Mouse (Mus musculus) left cerebral cortex, adult 2 months (tissue): ENCODE results near the gene Acvr2b. TPM values are rescaled to one million over a fixed set of nuclear protein-coding genes. Genes with fewer than 3 reads are reported as not detected.

Experiments
- DNase-seq, 2 experiments: peaks; one replicate each; pipeline ENCODE4 v3.0.0; 2021 to 2022; ENCODE audit warnings: low spot score in 2 of 2, mixed read lengths in 1 of 2; ENCODE audit errors: extremely low spot score in 1 of 2
- H3K27ac ChIP-seq: fragments of 200-600 bp; 2 replicates; pipeline ENCODE4 v1.8.1; 2022
- H3K4me3 ChIP-seq: fragments of 200-600 bp; 2 replicates; pipeline ENCODE4 v1.8.1; 2022
- CTCF ChIP-seq: fragments of 200-600 bp; IDR thresholded peaks from 2 replicates; pipeline ENCODE4 v1.8.1; 2022; ENCODE audit warnings: antibody characterized with exemption, mild to moderate bottlenecking, moderate library complexity
- intact Hi-C: fragments of 180-260 bp; cut with DNase I; formaldehyde crosslinking; loops from one replicate; pipeline ENCODE4 v1.15.1; 2025
- total RNA-seq, 2 experiments: library from RNA; stranded (reverse); gene quantifications; 2 replicates each; pipeline ENCODE4 v1.2.3; 2021

The Acvr2b gene
- total RNA-seq, 2 experiments from 2014 or later, result 16.9 to 19.1 TPM

GRCm38 (mm10) chr9:119409864-119410263 is 7.9 kb downstream of the Acvr2b start:
- Histone ChIP-seq H3K4me3 (no peak overlapping the region), H3K27ac (no peak overlapping the region)
- DNase-seq, result no peak
- TF ChIP-seq CTCF, result no peak
- intact Hi-C loops, result no loop called here

DNA sequence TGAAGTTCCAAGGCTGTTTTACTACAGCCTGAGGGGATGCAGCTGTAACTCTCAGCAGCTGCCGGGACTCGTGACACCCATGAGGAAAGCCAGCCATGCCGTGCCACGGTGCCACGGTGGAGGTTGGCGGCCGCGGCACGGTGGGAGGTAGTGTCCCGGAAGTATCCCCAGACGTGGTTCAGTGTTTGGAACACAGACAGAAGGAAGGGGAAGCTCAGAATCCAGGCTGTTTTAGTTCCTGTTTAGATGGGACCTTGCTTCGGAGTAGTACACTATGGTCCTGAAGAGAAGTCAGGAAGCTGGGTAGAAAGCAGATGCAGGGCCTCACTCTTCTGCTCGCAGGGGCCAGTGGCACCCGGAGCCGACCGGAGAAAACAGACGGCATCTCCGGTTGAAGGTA is 16.1 kb downstream of the Acvr2b start:
- no peak overlapping the region for H3K4me3 ChIP-seq
- intact Hi-C loops, result no loop called here
- TF ChIP-seq CTCF, result no peak

GRCm38 (mm10) chr9:119419852-119420438 is 18.0 kb downstream of the Acvr2b start:
- TF ChIP-seq CTCF, result no peak
- no peak for DNase-seq
- Histone ChIP-seq H3K4me3 (no peak overlapping the region), H3K27ac (no peak overlapping the region)
- intact Hi-C loops, result no loop called here

More for the DNA sequence above, 16.1 kb downstream of the Acvr2b start:
- no peak overlapping the region for H3K27ac ChIP-seq
- DNase-seq, result no peak

DNA sequence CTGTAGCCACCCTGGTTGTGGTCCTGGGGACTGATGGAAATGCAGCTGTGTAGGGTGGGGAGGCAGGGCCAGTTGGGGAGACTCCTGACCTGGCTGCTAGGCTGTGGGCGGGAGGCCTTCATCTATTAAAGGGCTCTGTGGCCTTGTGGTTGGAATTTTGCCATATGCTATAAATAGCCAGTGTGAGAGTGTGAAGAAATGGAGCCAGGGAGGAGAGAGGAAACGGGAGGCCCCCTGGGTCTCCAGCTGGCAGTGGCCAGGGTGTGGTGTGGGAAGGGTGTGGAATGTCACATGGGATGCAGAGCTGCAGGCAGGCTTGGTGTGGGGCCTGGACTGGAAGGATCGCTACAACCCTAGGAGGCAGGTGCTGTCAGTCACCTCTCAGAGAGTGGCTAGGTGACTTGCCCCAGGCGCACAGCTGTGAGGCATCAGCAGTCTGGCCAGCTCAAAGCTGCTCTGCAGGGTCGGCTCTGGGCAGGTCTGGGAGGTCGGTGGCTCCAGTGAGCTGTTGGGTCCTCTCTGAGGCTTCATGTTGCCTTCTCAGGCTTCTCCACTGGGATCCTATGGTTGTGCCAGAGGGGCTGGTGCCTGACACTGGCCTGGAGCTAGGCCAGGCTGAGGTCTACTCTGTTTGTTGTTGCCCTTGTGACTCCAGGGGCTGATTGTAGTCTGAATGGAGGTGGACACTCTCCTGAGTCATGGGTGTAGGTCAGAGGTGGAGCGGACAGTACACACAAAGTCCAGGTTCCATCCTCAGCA is 23.5 kb downstream of the Acvr2b start:
- no peak for DNase-seq
- intact Hi-C loops, result loop anchor here (5.0 kb wide), 1 partner anchor 273 kb away; no protein-coding TSS in a partner anchor
- Histone ChIP-seq H3K4me3 (no peak overlapping the region), H3K27ac (no peak overlapping the region)
- TF ChIP-seq CTCF, result no peak

GRCm38 (mm10) chr9:119425976-119426415 is 24.1 kb downstream of the Acvr2b start:
- no peak for DNase-seq
- intact Hi-C loops, result loop anchor here (5.0 kb wide), 1 partner anchor 274 kb away; no protein-coding TSS in a partner anchor
- no peak for TF ChIP-seq CTCF
- Histone ChIP-seq H3K4me3 (no peak overlapping the region), H3K27ac (no peak overlapping the region)

GRCm38 (mm10) chr9:119426483-119426882 is 24.6 kb downstream of the Acvr2b start:
- no peak overlapping the region for H3K27ac ChIP-seq

GRCm38 (mm10) chr9:119430311-119430710 is 28.4 kb downstream of the Acvr2b start:
- peak; percentile 80 for DNase-seq
- TF ChIP-seq CTCF, result peak; percentile 86
- intact Hi-C loops, result loop anchor here (1.0 to 10.0 kb wide), 3 partner anchors 28 to 156 kb away; partner anchors contain the start of genes Acvr2b and Xylb
- H3K4me3 ChIP-seq, result no peak overlapping the region
- H3K27ac ChIP-seq, result no peak overlapping the region

More at GRCm38 (mm10) chr9:119426483-119426882, 24.6 kb downstream of the Acvr2b start:
- no peak for DNase-seq
- H3K4me3 ChIP-seq, result no peak overlapping the region
- intact Hi-C loops, result loop anchor here (5.0 kb wide), 1 partner anchor 274 kb away; no protein-coding TSS in a partner anchor
- no peak for TF ChIP-seq CTCF

DNA sequence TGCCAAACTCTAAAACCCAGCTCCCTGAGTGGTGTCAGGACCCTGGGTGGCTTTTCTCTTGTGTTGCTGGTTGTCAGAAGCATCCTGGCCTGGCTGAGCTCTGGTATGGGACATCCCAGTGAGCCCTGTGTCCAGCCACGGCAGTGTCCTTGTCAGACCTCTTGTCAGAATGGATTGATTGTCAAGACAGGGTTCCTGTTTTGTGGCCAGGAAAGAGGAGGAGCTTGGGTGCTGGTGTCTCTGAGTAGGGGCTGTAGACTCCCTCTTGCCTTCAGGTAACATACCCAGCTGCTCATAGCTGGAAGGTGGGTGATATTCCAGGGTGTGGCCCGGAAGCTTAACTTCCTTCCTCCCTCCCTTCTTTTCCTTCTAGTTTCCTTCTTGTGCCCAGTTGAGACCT is 33.9 kb downstream of the Acvr2b start:
- TF ChIP-seq CTCF, result no peak
- no peak for DNase-seq
- H3K4me3 ChIP-seq, result no peak overlapping the region
- H3K27ac ChIP-seq, result no peak overlapping the region
- intact Hi-C loops, result loop anchor here (10.0 kb wide), 1 partner anchor 161 kb away; no protein-coding TSS in a partner anchor

DNA sequence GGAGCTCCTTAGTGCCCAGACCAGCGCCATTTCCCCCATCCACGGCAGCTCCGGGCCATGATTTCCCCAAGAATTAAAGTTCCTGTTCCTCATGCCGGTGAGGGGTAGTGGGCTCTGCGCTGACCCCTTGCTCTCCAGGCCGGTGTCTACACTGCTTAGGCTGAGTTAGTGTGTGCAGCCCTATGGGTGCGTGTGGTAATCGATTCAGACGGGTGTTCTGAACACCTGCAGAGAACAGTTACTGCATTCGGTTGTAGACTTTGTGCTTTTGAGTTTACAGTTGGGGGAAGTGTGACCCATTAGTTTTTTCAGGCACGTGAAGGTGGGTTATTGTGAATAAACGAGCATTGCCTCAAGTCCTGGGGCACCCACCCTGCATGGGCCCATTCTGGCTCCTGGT is 36.1 kb downstream of the Acvr2b start:
- Histone ChIP-seq H3K27ac (no peak overlapping the region; the same call in 1 of the 2 replicates), H3K4me3 (no peak overlapping the region)
- intact Hi-C loops, result loop anchor here (10.0 kb wide), 1 partner anchor 163 kb away; no protein-coding TSS in a partner anchor
- no peak for DNase-seq
- TF ChIP-seq CTCF, result no peak

GRCm38 (mm10) chr9:119438498-119439000 is 36.6 kb downstream of the Acvr2b start:
- intact Hi-C loops, result loop anchor here (10.0 kb wide), 1 partner anchor 164 kb away; no protein-coding TSS in a partner anchor

GRCm38 (mm10) chr9:119444738-119445429 is 43.0 kb downstream of the Acvr2b start, which contains the start of gene Exog:
Gene Exog, plus strand, starts transcription at chr9:119444943.
- H3K27ac ChIP-seq, result peak within 1 kb of the TSS; percentile 71
- peak; percentile 91 for TF ChIP-seq CTCF
- intact Hi-C loops, result no loop called here
- DNase-seq, result peak; percentile 99
- H3K4me3 ChIP-seq, result peak within 1 kb of the TSS; percentile 79

More at GRCm38 (mm10) chr9:119438498-119439000, 36.6 kb downstream of the Acvr2b start:
- Histone ChIP-seq H3K27ac (peak overlapping the region; percentile 48; the same call in 1 of the 2 replicates), H3K4me3 (no peak overlapping the region)
- no peak for TF ChIP-seq CTCF
- DNase-seq, result no peak
